Mouse (Mus musculus): Measurements from ENCODE around the gene Dab1. TPM values are rescaled to one million over a fixed set of nuclear protein-coding genes. Genes with fewer than 3 reads are reported as not detected.

The Dab1 gene
- total RNA-seq, 2 experiments from 2014 or later: 0.49 to 0.86 TPM

GRCm38 (mm10) chr4:104113209-104114005, 494.2 kb downstream of the Dab1 start:
- DNase-seq: no peak

- DNase-seq: no peak
Measured at GRCm38 (mm10) chr4:104114006-104114361, 494.8 kb downstream of the Dab1 start.

GRCm38 (mm10) chr4:104120108-104120507, 500.9 kb downstream of the Dab1 start:
- DNase-seq: no peak

- no peak for DNase-seq
Measured at GRCm38 (mm10) chr4:104121959-104122358, 502.8 kb downstream of the Dab1 start.

- DNase-seq: no peak
Measured at GRCm38 (mm10) chr4:104122364-104122763, 503.2 kb downstream of the Dab1 start.

- no peak for DNase-seq
Measured at GRCm38 (mm10) chr4:104153637-104154036, 534.5 kb downstream of the Dab1 start.

GRCm38 (mm10) chr4:104178067-104178466, 558.9 kb downstream of the Dab1 start:
- no peak for DNase-seq

- DNase-seq: no peak
Measured at GRCm38 (mm10) chr4:104186311-104186710, 567.2 kb downstream of the Dab1 start.

- no peak for DNase-seq
Measured at GRCm38 (mm10) chr4:104198635-104199034, 579.5 kb downstream of the Dab1 start.

- no peak for DNase-seq
Measured at GRCm38 (mm10) chr4:104201686-104202085, 582.5 kb downstream of the Dab1 start.

- DNase-seq: no peak
Measured at GRCm38 (mm10) chr4:104204047-104204446, 584.9 kb downstream of the Dab1 start.

- DNase-seq: peak in 1 of 2 experiments; percentile 4
Measured at GRCm38 (mm10) chr4:104206639-104207038, 587.5 kb downstream of the Dab1 start.

- DNase-seq: peak; percentile 44 to 56
Measured at GRCm38 (mm10) chr4:104209081-104209480, 589.9 kb downstream of the Dab1 start.

- no peak for DNase-seq
Measured at GRCm38 (mm10) chr4:104210796-104211195, 591.6 kb downstream of the Dab1 start.

GRCm38 (mm10) chr4:104211531-104212455, 592.6 kb downstream of the Dab1 start:
- DNase-seq: no peak

- no peak for DNase-seq
Measured at GRCm38 (mm10) chr4:104214724-104215123, 595.6 kb downstream of the Dab1 start.

GRCm38 (mm10) chr4:104217336-104217735, 598.2 kb downstream of the Dab1 start:
- no peak for DNase-seq

- peak in 1 of 2 experiments; percentile 12 for DNase-seq
Measured at GRCm38 (mm10) chr4:104218765-104219164, 599.6 kb downstream of the Dab1 start.

GRCm38 (mm10) chr4:104220099-104220498, 600.9 kb downstream of the Dab1 start:
- no peak for DNase-seq

GRCm38 (mm10) chr4:104229296-104229695, 610.1 kb downstream of the Dab1 start:
- DNase-seq: no peak

GRCm38 (mm10) chr4:104246506-104246905, 627.3 kb downstream of the Dab1 start:
- DNase-seq: peak; percentile 55 to 60

- DNase-seq: no peak
Measured at GRCm38 (mm10) chr4:104249462-104249861, 630.3 kb downstream of the Dab1 start.

GRCm38 (mm10) chr4:104257776-104258175, 638.6 kb downstream of the Dab1 start:
- no peak for DNase-seq

All from adrenal gland, postnatal 36 days (tissue).